Mouse (Mus musculus): ENCODE data around the gene Sarm1. TPM values are rescaled to one million over a fixed set of nuclear protein-coding genes. Genes with fewer than 3 reads are reported as not detected.

Sarm1 gene
- polyA plus RNA-seq, 1 experiment from 2014 or later, result 0.31 TPM

GRCm38 (mm10) chr11:78465116-78465515, 32.4 kb downstream of the Sarm1 start:
- DNase-seq (ENCODE audit: low spot score), result no peak

GRCm38 (mm10) chr11:78463286-78464036, 34.1 kb downstream of the Sarm1 start:
- DNase-seq (ENCODE audit: low spot score), result no peak

GRCm38 (mm10) chr11:78462669-78463068, 34.9 kb downstream of the Sarm1 start:
- DNase-seq (ENCODE audit: low spot score), result no peak

GRCm38 (mm10) chr11:78461894-78462293, 35.7 kb downstream of the Sarm1 start:
- DNase-seq (ENCODE audit: low spot score), result no peak

- no peak for DNase-seq (ENCODE audit: low spot score)
Measured at GRCm38 (mm10) chr11:78458740-78459139, 38.8 kb downstream of the Sarm1 start.

- peak; percentile 36 for DNase-seq (ENCODE audit: low spot score)
Measured at GRCm38 (mm10) chr11:78455308-78455707, 42.2 kb downstream of the Sarm1 start.

- no peak for DNase-seq (ENCODE audit: low spot score)
Measured at GRCm38 (mm10) chr11:78454276-78454675, 43.3 kb downstream of the Sarm1 start.

- peak; percentile 75 for DNase-seq (ENCODE audit: low spot score)
Measured at GRCm38 (mm10) chr11:78453675-78454074, 43.9 kb downstream of the Sarm1 start.

GRCm38 (mm10) chr11:78450337-78450736, 47.2 kb downstream of the Sarm1 start:
- DNase-seq (ENCODE audit: low spot score), result no peak

GRCm38 (mm10) chr11:78448242-78448641, 49.3 kb downstream of the Sarm1 start:
- DNase-seq (ENCODE audit: low spot score), result no peak

- no peak for DNase-seq (ENCODE audit: low spot score)
Measured at GRCm38 (mm10) chr11:78447168-78447567, 50.4 kb downstream of the Sarm1 start.

- DNase-seq (ENCODE audit: low spot score), result no peak
Measured at GRCm38 (mm10) chr11:78443115-78443514, 54.4 kb downstream of the Sarm1 start.

- DNase-seq (ENCODE audit: low spot score), result no peak
Measured at GRCm38 (mm10) chr11:78438399-78438930, 59.1 kb downstream of the Sarm1 start.

- no peak for DNase-seq (ENCODE audit: low spot score)
Measured at GRCm38 (mm10) chr11:78437182-78437581, 60.4 kb downstream of the Sarm1 start.

- peak; percentile 71 for DNase-seq (ENCODE audit: low spot score)
Measured at GRCm38 (mm10) chr11:78435776-78436349, 61.7 kb downstream of the Sarm1 start.

- DNase-seq (ENCODE audit: low spot score), result no peak
Measured at GRCm38 (mm10) chr11:78434052-78434451, 63.5 kb downstream of the Sarm1 start.

- no peak for DNase-seq (ENCODE audit: low spot score)
Measured at GRCm38 (mm10) chr11:78431176-78431575, 66.4 kb downstream of the Sarm1 start.

GRCm38 (mm10) chr11:78430195-78430878, 67.2 kb downstream of the Sarm1 start:
- DNase-seq (ENCODE audit: low spot score), result no peak

GRCm38 (mm10) chr11:78428309-78428708, 69.2 kb downstream of the Sarm1 start:
- no peak for DNase-seq (ENCODE audit: low spot score)

GRCm38 (mm10) chr11:78427655-78428054, 69.9 kb downstream of the Sarm1 start:
- no peak for DNase-seq (ENCODE audit: low spot score)

GRCm38 (mm10) chr11:78425572-78425971, 72.0 kb downstream of the Sarm1 start:
- DNase-seq (ENCODE audit: low spot score), result no peak

- DNase-seq (ENCODE audit: low spot score), result no peak
Measured at GRCm38 (mm10) chr11:78424352-78424751, 73.2 kb downstream of the Sarm1 start.

All from thymus, postnatal 0 days (tissue).